Mouse (Mus musculus): ENCODE results near the gene Mettl21a.

DNA sequence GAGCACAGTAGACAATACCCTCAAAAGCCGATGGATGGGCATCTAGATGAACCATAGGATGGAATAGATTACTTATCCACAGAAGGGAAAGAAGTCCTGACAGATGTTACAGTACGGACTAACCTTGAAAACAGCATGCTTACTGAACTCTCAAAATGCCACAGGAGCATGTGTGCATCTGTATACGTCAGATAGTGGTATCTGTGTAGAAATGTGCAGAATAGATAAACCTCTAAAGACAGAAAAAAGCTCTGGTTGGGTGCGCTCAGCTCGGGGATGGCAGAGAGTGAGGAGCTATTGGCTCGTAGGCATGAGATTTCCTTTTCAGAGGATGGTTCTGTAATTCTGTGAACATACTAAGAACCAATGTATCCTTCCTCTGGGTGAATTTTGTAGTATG, 22.2 kb upstream of the Mettl21a start:
- TF ChIP-seq CTCF (IDR thresholded peaks at IDR 0.05; ENCODE audit: low read depth, low read length) (no peak), TAL1 (conservative IDR thresholded peaks at IDR 0.05; ENCODE audit: low read depth, low read length) (0 out of 2 replicates have a peak, but pooled peaks have one; percentile 6), GATA2 (IDR thresholded peaks at IDR 0.05; ENCODE audit: borderline replicate concordance, low read depth, low read length) (no peak), POLR2AphosphoS5 (IDR thresholded peaks at IDR 0.05; ENCODE audit: insufficient replicate concordance, low read depth, low read length) (no peak)

Data from G1E (cell line).